Mouse (Mus musculus) lung, embryonic 16.5 days (tissue): Measurements from ENCODE around the gene Stpg2. TPM values are rescaled to one million over a fixed set of nuclear protein-coding genes. Genes with fewer than 3 reads are reported as not detected.
"Not testable (repeated sequence)": the region's sequence is repeated elsewhere in the genome, so short reads cannot be mapped to it uniquely, and the experiment has no call there.

Experiments
- ATAC-seq: fragments of 200-750 bp; cut with Nextera tagmentation; 2 replicates; pipeline ENCODE4 v1.8.0; 2017; ENCODE audit warnings: low read depth, mild to moderate bottlenecking, moderate library complexity
- H3K27ac ChIP-seq: fragments of 300-500 bp; sonication (generic); 2 replicates; pipeline ENCODE4 v1.5.1; 2014; ENCODE audit warnings: mild to moderate bottlenecking, control low read depth, low read length
- H3K27me3 ChIP-seq: fragments of 300-500 bp; sonication (generic); 2 replicates; pipeline ENCODE4 v1.6.1; 2014; ENCODE audit warnings: low read depth, low read length, mixed read lengths; ENCODE audit not compliant: control insufficient read depth, insufficient read depth
- H3K36me3 ChIP-seq: fragments of 300-500 bp; sonication (generic); 2 replicates; pipeline ENCODE4 v1.6.1; 2014; ENCODE audit warnings: low read length; ENCODE audit not compliant: control insufficient read depth, insufficient read depth
- H3K4me1 ChIP-seq: fragments of 300-500 bp; sonication (generic); replicated peaks from 2 replicates; pipeline ENCODE4 v1.6.1; 2014; ENCODE audit warnings: low read length, mixed read lengths; ENCODE audit not compliant: control insufficient read depth, insufficient read depth
- H3K4me2 ChIP-seq: fragments of 300-500 bp; sonication (generic); 2 replicates; pipeline ENCODE4 v1.6.1; 2014; ENCODE audit warnings: low read depth, low read length, control low read depth
- H3K4me3 ChIP-seq: fragments of 300-500 bp; sonication (generic); 2 replicates; pipeline ENCODE4 v1.5.1; 2014; ENCODE audit warnings: mild to moderate bottlenecking, low read length, control low read depth
- H3K9ac ChIP-seq: fragments of 300-500 bp; sonication (generic); 2 replicates; pipeline ENCODE4 v1.6.1; 2014; ENCODE audit warnings: low read length, control low read depth
- H3K9me3 ChIP-seq: fragments of 300-500 bp; sonication (generic); 2 replicates; pipeline ENCODE4 v1.6.1; 2016; ENCODE audit warnings: low read length; ENCODE audit not compliant: control insufficient read depth
- WGBS: fragments of 180-500 bp; shearing (Covaris S2); extraction: QIAGEN DNeasy Blood & Tissue Kit; methylation state at CpG from one replicate; pipeline ENCODE4 v1.1.7; 2014; 5-methylcytosine and 5-hydroxymethylcytosine counted together
- polyA plus RNA-seq: library from polyadenylated mRNA; unstranded; fragments of >200 nt; fragmentation: Nextera tagmentation; extraction: Ambion mirVana; gene quantifications from 2 replicates; pipeline ENCODE4 v1.2.1, GENCODE M21; 2015

The Stpg2 gene
- polyA plus RNA-seq, 1 experiment from 2014 or later, result not detected

DNA sequence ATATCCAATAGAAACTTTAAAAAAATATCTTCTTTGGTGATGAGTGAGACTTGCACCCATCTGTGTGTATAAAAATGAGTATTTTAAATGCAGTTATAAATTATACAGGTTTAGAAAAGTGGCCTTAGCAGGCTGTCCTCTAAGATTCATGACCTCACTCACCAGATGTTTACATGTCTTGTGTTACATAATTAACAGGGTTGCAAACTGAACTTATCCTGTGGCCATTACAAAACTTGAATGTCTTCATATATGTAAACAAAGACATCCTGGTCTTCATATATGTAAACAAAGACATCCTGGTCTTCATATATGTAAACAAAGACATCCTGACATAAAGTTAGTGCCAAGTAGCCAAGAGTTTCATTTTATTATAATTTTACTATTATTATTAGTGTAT is 375.8 kb downstream of the Stpg2 start:
- Histone ChIP-seq H3K27ac (no peak overlapping the region), H3K4me1 (no peaks in the 10 kb centered on the region), H3K4me2 (no peak overlapping the region), H3K27me3 (no peaks in the 10 kb centered on the region), H3K9me3 (no peaks in the 10 kb centered on the region), H3K9ac (no peak overlapping the region), H3K4me3 (no peak overlapping the region), H3K36me3 (no peaks in the 10 kb centered on the region)
- ATAC-seq, result peak; percentile 71

DNA sequence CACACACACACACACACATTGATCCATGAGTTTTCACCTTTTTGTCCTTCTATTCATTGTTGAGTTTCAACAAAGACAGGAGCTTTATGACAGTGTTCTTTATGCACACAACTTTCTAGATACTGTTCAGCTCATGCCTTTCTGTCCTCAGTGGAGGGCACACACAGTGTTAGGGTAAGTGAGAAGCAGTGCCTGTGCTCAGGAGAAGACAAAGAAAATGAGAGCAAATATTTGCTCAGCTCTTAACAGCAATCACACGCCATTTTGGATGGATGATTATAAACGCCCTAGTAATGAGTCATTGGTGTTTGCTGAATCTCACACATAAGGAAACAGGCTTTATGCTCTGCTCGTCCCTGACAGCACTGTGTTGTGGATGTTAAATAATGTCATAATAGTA is 394.0 kb downstream of the Stpg2 start:
- no peaks in the 10 kb centered on the region for H3K27me3 ChIP-seq
- no peak overlapping the region for H3K4me2 ChIP-seq
- H3K9ac ChIP-seq, result no peak overlapping the region
- H3K4me1 ChIP-seq, result no peaks in the 10 kb centered on the region
- no peak overlapping the region for H3K27ac ChIP-seq
- no peak overlapping the region for H3K4me3 ChIP-seq
- no peak for ATAC-seq
- no peaks in the 10 kb centered on the region for H3K9me3 ChIP-seq
- 41% methylated on average over 3 of the region's 3 CpGs for WGBS
- no peaks in the 10 kb centered on the region for H3K36me3 ChIP-seq

DNA sequence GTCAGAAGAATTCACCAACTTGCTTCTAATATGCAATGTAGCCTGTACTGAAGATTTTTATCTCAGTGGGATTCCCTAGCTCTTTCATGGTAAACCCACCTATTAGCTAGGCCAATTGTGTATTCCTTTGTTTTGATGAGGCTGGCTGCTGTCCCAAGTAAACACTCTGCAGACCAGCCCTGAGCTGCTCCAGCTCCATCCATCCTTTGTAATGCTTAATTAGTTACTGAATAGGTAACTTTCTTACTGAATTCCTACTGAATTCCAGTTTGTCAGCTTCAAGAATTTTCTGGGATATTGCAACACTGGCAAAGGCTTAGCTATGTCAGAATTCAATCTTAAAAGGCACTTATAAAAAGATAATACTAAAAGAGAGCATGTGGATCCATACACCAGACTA is 402.8 kb downstream of the Stpg2 start:
- H3K27me3 ChIP-seq, ATAC-seq, H3K9me3 ChIP-seq, H3K4me2 ChIP-seq, H3K9ac ChIP-seq, H3K4me3 ChIP-seq, H3K27ac ChIP-seq, H3K36me3 ChIP-seq, H3K4me1 ChIP-seq: not testable (repeated sequence)

DNA sequence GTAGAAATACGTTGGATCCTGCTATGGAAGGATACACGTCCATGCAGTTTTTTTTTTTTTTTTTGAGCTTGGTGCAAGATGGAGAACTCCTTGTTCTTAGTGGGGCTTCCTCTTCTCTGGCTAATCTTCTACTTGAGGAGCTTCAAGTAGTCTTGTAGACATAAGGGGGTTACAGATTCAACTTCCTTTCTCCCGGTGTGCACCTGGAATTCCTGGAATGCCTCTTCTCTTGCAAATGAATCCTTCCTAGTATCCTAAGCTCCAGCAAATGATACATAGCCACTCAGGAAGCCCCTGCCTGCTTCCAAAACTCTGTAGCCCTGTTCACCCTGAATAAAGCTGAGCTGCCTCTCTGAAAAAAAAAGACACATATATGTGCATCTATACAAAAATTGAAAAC is 409.1 kb downstream of the Stpg2 start:
- no peaks in the 10 kb centered on the region for H3K36me3 ChIP-seq
- no peak overlapping the region for H3K4me3 ChIP-seq
- H3K27me3 ChIP-seq, result no peaks in the 10 kb centered on the region
- WGBS, result 48% methylated on average over 3 of the region's 3 CpGs
- no peaks in the 10 kb centered on the region for H3K9me3 ChIP-seq
- no peaks in the 10 kb centered on the region for H3K4me1 ChIP-seq
- H3K9ac ChIP-seq, result no peak overlapping the region
- no peak overlapping the region for H3K4me2 ChIP-seq
- ATAC-seq, result no peak
- no peak overlapping the region for H3K27ac ChIP-seq

DNA sequence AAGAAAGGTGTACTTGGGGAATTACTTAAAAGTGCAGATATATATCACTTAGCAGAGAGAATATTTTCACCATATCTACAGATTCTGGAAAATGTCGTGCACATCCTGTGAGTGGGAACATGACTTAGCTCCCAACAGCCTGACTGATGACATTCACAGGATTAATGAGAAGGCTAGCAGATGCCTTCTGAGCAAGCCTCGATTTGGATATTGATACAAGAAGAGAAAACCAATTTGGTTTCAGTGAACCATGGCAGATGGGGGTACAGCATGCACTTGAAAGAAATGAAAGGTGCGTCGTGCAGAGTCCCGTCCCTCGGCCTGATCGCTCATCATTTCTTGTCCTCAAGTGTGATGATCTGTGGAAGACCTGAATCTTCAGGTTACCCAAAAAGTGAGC is 410.3 kb downstream of the Stpg2 start:
- H3K27ac ChIP-seq, result no peak overlapping the region
- no peaks in the 10 kb centered on the region for H3K36me3 ChIP-seq
- no peaks in the 10 kb centered on the region for H3K9me3 ChIP-seq
- H3K4me3 ChIP-seq, result no peak overlapping the region
- ATAC-seq, result no peak
- no peak overlapping the region for H3K9ac ChIP-seq
- H3K4me2 ChIP-seq, result no peak overlapping the region
- WGBS, result 83% methylated on average over 7 of the region's 7 CpGs
- no peaks in the 10 kb centered on the region for H3K4me1 ChIP-seq
- no peaks in the 10 kb centered on the region for H3K27me3 ChIP-seq

DNA sequence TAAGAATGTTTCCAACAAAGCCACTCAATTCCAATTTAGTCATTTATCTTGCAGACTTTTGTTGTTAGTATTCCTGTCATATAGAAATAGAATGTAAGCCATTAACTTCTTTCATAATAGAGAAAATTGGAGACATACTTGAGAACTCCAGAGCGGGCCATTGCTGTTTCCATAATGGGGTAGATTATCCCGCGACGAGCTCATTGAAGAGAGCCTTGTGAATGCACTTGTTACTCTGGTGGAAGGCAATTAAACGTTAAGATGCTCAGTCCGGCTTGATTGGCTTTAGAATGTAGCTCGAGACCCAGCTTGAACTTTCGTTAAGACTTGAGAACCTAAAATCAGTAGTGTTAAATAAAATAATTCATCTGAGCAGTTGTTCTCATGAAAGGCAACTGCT is 432.4 kb downstream of the Stpg2 start:
- ATAC-seq, result no peak
- H3K9ac ChIP-seq, result no peak overlapping the region
- 82% methylated on average over 8 of the region's 8 CpGs for WGBS

DNA sequence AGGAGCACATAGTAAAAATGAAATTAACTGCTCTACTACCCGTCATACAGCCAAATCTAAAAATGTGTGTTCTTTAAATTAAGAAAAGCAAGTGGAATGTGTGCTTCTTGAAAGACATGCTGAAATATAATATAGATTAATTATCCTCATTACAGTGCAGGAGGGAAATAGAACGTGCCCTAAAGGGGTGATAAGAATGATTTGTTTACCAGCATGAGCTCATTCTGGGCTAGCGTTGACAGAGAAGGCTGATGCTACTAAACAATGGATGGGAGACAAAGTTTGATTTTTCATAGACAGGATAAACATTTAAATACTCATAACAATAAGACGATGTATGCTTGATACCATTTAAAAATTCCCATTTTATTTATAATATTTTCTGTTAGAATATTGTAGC is 446.0 kb downstream of the Stpg2 start:
- no peak overlapping the region for H3K4me3 ChIP-seq
- H3K9me3 ChIP-seq, result no peaks in the 10 kb centered on the region
- WGBS, result 53% methylated on average over 4 of the region's 4 CpGs
- H3K27me3 ChIP-seq, result no peaks in the 10 kb centered on the region
- no peak overlapping the region for H3K4me2 ChIP-seq
- H3K9ac ChIP-seq, result no peak overlapping the region
- ATAC-seq, result no peak
- H3K4me1 ChIP-seq, result no peaks in the 10 kb centered on the region
- no peak overlapping the region for H3K27ac ChIP-seq
- H3K36me3 ChIP-seq, result no peaks in the 10 kb centered on the region

More for the DNA sequence above, 432.4 kb downstream of the Stpg2 start:
- Histone ChIP-seq H3K4me2 (no peak overlapping the region), H3K4me3 (no peak overlapping the region), H3K9me3 (no peaks in the 10 kb centered on the region), H3K27me3 (no peaks in the 10 kb centered on the region), H3K27ac (no peak overlapping the region), H3K4me1 (no peaks in the 10 kb centered on the region), H3K36me3 (no peaks in the 10 kb centered on the region)

DNA sequence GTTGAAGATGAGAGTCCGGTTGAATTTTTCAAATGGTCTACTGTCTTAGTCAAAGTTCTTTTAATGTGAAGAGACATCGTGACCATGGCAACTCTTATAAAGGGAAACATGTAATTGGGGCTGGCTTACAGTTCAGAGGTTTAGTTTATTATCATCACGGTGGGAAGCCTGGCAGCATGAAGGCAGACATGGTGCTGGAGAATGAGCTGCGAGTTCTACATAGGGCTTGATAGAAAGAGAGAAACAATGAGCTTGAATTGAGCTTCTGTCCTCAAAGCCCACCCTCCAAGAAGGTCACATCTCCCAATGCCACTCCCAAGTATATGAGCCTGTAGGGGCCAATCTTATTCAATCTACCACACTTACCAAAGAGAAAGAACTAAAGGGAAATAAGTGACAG is 453.9 kb downstream of the Stpg2 start:
- 77% methylated on average over 4 of the region's 4 CpGs for WGBS

DNA sequence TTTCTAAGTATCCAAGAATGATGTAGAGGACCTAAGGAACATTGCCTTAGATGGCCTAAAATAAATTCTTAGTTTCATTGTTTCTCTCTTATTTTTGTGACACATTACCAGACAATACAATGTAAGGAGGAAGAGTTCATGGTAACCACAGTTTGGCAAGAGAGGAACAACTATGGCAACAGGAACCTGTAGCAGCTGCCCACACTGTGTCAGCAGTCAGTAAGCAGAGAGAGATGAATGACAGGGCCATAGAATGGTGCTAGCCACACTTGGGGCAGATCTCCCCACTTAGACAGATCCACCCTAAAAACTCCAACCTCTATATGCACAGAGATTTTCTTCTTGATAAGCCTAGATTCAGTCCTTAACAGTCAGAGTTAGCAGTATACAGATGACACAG is 456.7 kb downstream of the Stpg2 start:
- H3K27me3 ChIP-seq, result no peaks in the 10 kb centered on the region
- H3K4me2 ChIP-seq, result no peak overlapping the region
- no peak overlapping the region for H3K4me3 ChIP-seq
- no peak overlapping the region for H3K9ac ChIP-seq
- no peaks in the 10 kb centered on the region for H3K9me3 ChIP-seq
- no peak for ATAC-seq
- H3K27ac ChIP-seq, result no peak overlapping the region
- H3K36me3 ChIP-seq, result no peaks in the 10 kb centered on the region
- no peaks in the 10 kb centered on the region for H3K4me1 ChIP-seq

More for the DNA sequence above, 453.9 kb downstream of the Stpg2 start:
- H3K4me3 ChIP-seq, result no peak overlapping the region
- no peaks in the 10 kb centered on the region for H3K27me3 ChIP-seq
- H3K9ac ChIP-seq, result no peak overlapping the region
- ATAC-seq, result no peak
- no peak overlapping the region for H3K4me2 ChIP-seq
- H3K9me3 ChIP-seq, result no peaks in the 10 kb centered on the region
- no peaks in the 10 kb centered on the region for H3K36me3 ChIP-seq
- no peak overlapping the region for H3K27ac ChIP-seq
- H3K4me1 ChIP-seq, result no peaks in the 10 kb centered on the region

DNA sequence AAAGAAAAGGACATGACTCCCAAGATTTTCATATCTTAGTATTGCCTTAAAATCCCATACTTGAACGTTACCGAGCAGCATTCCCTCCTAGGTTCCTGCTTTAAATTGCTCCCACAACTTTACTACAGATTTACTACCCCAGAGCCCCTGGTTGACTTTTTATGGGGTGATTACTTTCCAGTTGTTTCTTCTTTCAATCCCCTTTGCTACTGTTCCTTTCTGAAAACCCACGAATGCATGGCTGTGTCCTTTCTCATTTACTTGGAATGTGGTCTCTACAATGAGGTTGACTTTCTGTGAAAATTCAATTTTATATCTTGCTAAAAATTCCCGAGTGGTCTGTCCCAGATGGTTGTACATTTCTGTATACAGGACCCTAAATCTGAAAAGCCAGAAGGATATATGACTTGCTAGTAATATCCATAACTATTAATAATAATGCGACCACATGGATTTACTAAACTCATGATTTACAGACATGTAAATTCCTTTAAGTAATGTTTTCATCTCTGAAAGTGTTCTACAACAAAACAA is 458.3 kb downstream of the Stpg2 start:
- no peak for ATAC-seq
- H3K27ac ChIP-seq, result no peak overlapping the region
- H3K4me3 ChIP-seq, result no peak overlapping the region
- no peak overlapping the region for H3K9ac ChIP-seq
- H3K9me3 ChIP-seq, result no peaks in the 10 kb centered on the region
- no peaks in the 10 kb centered on the region for H3K36me3 ChIP-seq
- H3K27me3 ChIP-seq, result no peaks in the 10 kb centered on the region
- H3K4me1 ChIP-seq, result no peaks in the 10 kb centered on the region
- 80% methylated on average over 5 of the region's 5 CpGs for WGBS
- H3K4me2 ChIP-seq, result no peak overlapping the region
